Mouse (Mus musculus) forebrain, embryonic 14.5 days (tissue): ENCODE results near the gene Errfi1. TPM values are rescaled to one million over a fixed set of nuclear protein-coding genes. Genes with fewer than 3 reads are reported as not detected.

Experiments used
- ATAC-seq: fragments of 200-750 bp; cut with Nextera tagmentation; 2 replicates; pipeline ENCODE4 v1.8.0; 2017; ENCODE audit warnings: mild to moderate bottlenecking, moderate library complexity
- DNase-seq: peaks from one replicate; pipeline ENCODE4 v3.0.0-alpha.2; 2015; ENCODE audit warnings: low spot score
- H3K27ac ChIP-seq: fragments of 300-500 bp; sonication (generic); 2 replicates; pipeline ENCODE4 v1.5.1; 2014; ENCODE audit warnings: low read depth, mild to moderate bottlenecking, control low read depth, low read length, moderate library complexity
- H3K27me3 ChIP-seq: fragments of 300-500 bp; sonication (generic); replicated peaks from 2 replicates; pipeline ENCODE4 v1.6.1; 2014; ENCODE audit warnings: low read length, control low read depth, mixed read lengths; ENCODE audit not compliant: control insufficient read depth, insufficient read depth
- H3K36me3 ChIP-seq: fragments of 300-500 bp; sonication (generic); 2 replicates; pipeline ENCODE4 v1.6.1; 2014; ENCODE audit warnings: low read length, control low read depth; ENCODE audit not compliant: control insufficient read depth, insufficient read depth
- H3K4me1 ChIP-seq: fragments of 300-500 bp; sonication (generic); 2 replicates; pipeline ENCODE4 v1.6.1; 2014; ENCODE audit warnings: antibody characterized with exemption, low read length, control low read depth; ENCODE audit not compliant: control insufficient read depth, insufficient read depth
- H3K4me2 ChIP-seq: fragments of 300-500 bp; sonication (generic); 2 replicates; pipeline ENCODE4 v1.6.1; 2014; ENCODE audit warnings: mild to moderate bottlenecking, control low read depth, low read length
- H3K4me3 ChIP-seq: fragments of 300-500 bp; sonication (generic); 2 replicates; pipeline ENCODE4 v1.5.1; 2014; ENCODE audit warnings: low read depth, low read length, control low read depth
- H3K9ac ChIP-seq: fragments of 300-500 bp; sonication (generic); 2 replicates; pipeline ENCODE4 v1.6.1; 2014; ENCODE audit warnings: mild to moderate bottlenecking, low read length, control low read depth, moderate library complexity
- H3K9me3 ChIP-seq: fragments of 300-500 bp; sonication (generic); replicated peaks from 2 replicates; pipeline ENCODE4 v1.6.1; 2016; ENCODE audit warnings: low read length, control low read depth, mixed read lengths; ENCODE audit not compliant: control insufficient read depth
- WGBS: fragments of 180-500 bp; shearing (Covaris S2); extraction: QIAGEN DNeasy Blood & Tissue Kit; methylation state at CpG from one replicate; pipeline ENCODE4 v1.1.7; 2014; 5-methylcytosine and 5-hydroxymethylcytosine counted together
- polyA plus RNA-seq: library from polyadenylated mRNA; unstranded; fragments of >200 nt; fragmentation: Nextera tagmentation; extraction: Ambion mirVana; gene quantifications from 2 replicates; pipeline ENCODE4 v1.2.1, GENCODE M21; 2014

Gene Errfi1
- polyA plus RNA-seq, 1 experiment from 2014 or later = 17.4 TPM

DNA sequence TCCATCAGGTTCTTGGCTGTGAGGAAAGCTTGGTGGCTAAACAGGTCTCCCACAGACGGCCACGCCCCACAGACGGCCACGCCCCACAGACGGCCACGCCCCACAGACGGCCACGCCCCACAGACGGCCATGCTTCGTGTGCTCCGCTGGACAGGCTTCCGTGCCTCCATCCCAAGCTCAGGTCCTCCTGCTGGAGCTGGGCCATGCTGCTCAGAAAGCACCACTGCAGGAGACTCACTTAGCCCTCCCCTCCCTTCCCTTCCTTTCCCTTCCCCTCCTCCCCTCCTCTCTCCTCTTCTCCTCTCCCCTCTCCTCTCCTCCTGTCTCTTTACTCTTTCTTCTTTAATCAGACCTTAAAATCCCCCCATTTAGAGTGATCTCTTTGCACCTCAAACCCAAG, 16.8 kb upstream of the Errfi1 start:
- Histone ChIP-seq H3K4me1 (no peaks in the 10 kb centered on the region), H3K36me3 (no peaks in the 10 kb centered on the region), H3K9me3 (no peaks in the 10 kb centered on the region), H3K27me3 (no peaks in the 10 kb centered on the region), H3K4me2 (no peak overlapping the region), H3K9ac (no peak overlapping the region), H3K4me3 (no peak overlapping the region), H3K27ac (no peak overlapping the region)
- WGBS = 93% methylated on average over 12 of the region's 12 CpGs
- DNase-seq = no peak
- ATAC-seq = no peak

GRCm38 (mm10) chr4:150837458-150837857, 16.3 kb upstream of the Errfi1 start:
- H3K4me2 ChIP-seq = no peak overlapping the region
- no peak overlapping the region for H3K9ac ChIP-seq
- H3K27ac ChIP-seq = no peak overlapping the region
- 89% methylated on average over 6 of the region's 6 CpGs for WGBS
- H3K36me3 ChIP-seq = no peaks in the 10 kb centered on the region
- no peak overlapping the region for H3K4me3 ChIP-seq
- no peaks in the 10 kb centered on the region for H3K9me3 ChIP-seq
- H3K4me1 ChIP-seq = no peaks in the 10 kb centered on the region
- DNase-seq = no peak
- no peak for ATAC-seq
- no peaks in the 10 kb centered on the region for H3K27me3 ChIP-seq

DNA sequence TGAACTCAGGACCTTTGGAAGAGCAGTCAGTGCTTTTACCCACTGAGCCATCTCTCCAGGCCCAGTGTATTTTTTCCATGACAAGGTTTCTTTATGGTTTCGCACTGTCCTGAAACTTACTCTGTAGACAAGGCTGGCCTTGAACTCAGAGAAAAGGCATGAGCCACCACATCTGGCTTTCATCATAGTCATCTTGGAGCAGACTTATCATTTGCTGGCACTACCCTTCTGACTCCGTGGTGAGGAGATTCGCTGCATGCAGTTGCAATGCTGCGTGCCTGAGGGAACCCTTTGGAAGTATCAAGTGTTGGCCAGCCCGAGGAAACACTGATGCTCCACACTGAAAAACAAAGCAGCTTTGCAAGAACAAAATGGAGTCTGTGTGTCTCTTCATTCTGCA, 11.7 kb upstream of the Errfi1 start:
- Histone ChIP-seq H3K9me3 (no peaks in the 10 kb centered on the region), H3K36me3 (no peaks in the 10 kb centered on the region), H3K27me3 (no peaks in the 10 kb centered on the region), H3K4me3 (no peak overlapping the region), H3K4me1 (no peaks in the 10 kb centered on the region; the same call in 1 of the 2 replicates), H3K9ac (no peak overlapping the region), H3K4me2 (no peak overlapping the region), H3K27ac (no peak overlapping the region)
- WGBS = 92% methylated on average over 5 of the region's 5 CpGs
- ATAC-seq (no peak), DNase-seq (no peak)

DNA sequence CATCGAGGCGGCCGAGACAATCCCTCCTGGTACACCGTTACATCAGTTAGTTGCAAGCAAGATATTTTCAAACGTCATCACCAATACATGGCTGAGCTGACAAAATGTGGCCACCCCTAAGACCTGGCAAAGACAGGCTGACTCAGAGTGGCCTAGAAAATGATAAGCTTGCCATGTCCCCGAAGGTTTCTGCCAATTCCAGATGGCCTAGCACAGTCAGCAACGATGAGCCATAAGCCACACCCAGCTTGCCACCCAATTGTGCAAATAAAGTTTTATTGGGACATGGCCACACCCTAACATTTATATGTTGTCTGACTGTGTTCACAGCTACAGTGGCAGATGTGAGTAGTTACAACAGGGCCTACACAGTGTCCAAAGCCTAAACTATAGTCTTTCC, 10.5 kb upstream of the Errfi1 start:
- Histone ChIP-seq H3K9ac (no peak overlapping the region), H3K4me1 (no peaks in the 10 kb centered on the region; the same call in 1 of the 2 replicates), H3K36me3 (no peaks in the 10 kb centered on the region), H3K27ac (no peak overlapping the region), H3K9me3 (no peaks in the 10 kb centered on the region), H3K4me2 (no peak overlapping the region), H3K4me3 (no peak overlapping the region), H3K27me3 (no peaks in the 10 kb centered on the region)
- ATAC-seq (no peak), DNase-seq (no peak)
- 91% methylated on average over 7 of the region's 7 CpGs for WGBS

DNA sequence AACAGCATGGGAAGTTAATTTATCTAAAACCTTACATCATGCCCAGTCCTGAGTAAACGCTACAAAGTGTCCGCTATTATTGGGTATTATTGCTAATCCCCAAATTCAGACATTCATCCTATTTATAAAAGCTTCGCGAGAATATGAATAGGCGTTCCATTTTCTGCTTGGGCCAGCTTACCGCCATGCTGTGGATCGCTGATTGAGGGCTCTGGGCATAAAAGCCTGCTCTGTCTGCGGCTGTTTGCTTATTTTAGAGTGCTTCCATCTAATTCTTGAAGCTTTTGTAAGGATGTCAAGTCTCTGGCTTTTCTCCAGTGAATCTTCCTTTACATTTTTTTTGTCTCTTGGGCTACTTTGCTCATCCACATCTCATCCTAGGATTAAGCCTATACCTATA, 7.4 kb upstream of the Errfi1 start:
- WGBS = 17% methylated on average over 8 of the region's 8 CpGs
- no peaks in the 10 kb centered on the region for H3K36me3 ChIP-seq
- no peaks in the 10 kb centered on the region for H3K27me3 ChIP-seq
- DNase-seq (peak; percentile 17), ATAC-seq (no peak)
- H3K27ac ChIP-seq = no peak overlapping the region
- H3K4me1 ChIP-seq = no peaks in the 10 kb centered on the region; the same call in 1 of the 2 replicates
- no peaks in the 10 kb centered on the region for H3K9me3 ChIP-seq
- no peak overlapping the region for H3K4me2 ChIP-seq
- H3K4me3 ChIP-seq = no peak overlapping the region
- H3K9ac ChIP-seq = no peak overlapping the region

GRCm38 (mm10) chr4:150849964-150850363, 3.8 kb upstream of the Errfi1 start:
- DNase-seq (peak; percentile 35), ATAC-seq (no peak)
- Histone ChIP-seq H3K4me3 (no peak overlapping the region), H3K4me2 (no peak overlapping the region), H3K4me1 (peaks cover 4% of the 10 kb centered on the region), H3K9ac (no peak overlapping the region), H3K27me3 (no peaks in the 10 kb centered on the region), H3K9me3 (no peaks in the 10 kb centered on the region), H3K36me3 (no peaks in the 10 kb centered on the region), H3K27ac (no peak overlapping the region)
- 61% methylated on average over 10 of the region's 10 CpGs for WGBS

GRCm38 (mm10) chr4:150850893-150851292, 2.8 kb upstream of the Errfi1 start:
- Histone ChIP-seq H3K36me3 (no peaks in the 10 kb centered on the region), H3K27me3 (no peaks in the 10 kb centered on the region), H3K4me1 (peaks cover 4% of the 10 kb centered on the region), H3K4me3 (no peak overlapping the region), H3K9ac (no peak overlapping the region), H3K27ac (no peak overlapping the region), H3K4me2 (no peak overlapping the region), H3K9me3 (no peaks in the 10 kb centered on the region)
- WGBS = 91% methylated on average over 4 of the region's 4 CpGs
- ATAC-seq (no peak), DNase-seq (no peak)

GRCm38 (mm10) chr4:150852045-150852444, 1.7 kb upstream of the Errfi1 start:
- no peaks in the 10 kb centered on the region for H3K9me3 ChIP-seq
- no peaks in the 10 kb centered on the region for H3K36me3 ChIP-seq
- H3K4me1 ChIP-seq = peaks cover 4% of the 10 kb centered on the region; the same call in 1 of the 2 replicates
- H3K27ac ChIP-seq = no peak overlapping the region
- no peak overlapping the region for H3K4me2 ChIP-seq
- no peaks in the 10 kb centered on the region for H3K27me3 ChIP-seq
- no peak overlapping the region for H3K9ac ChIP-seq
- no peak overlapping the region for H3K4me3 ChIP-seq
- ATAC-seq (no peak), DNase-seq (no peak)
- WGBS = 52% methylated on average over 8 of the region's 8 CpGs

DNA sequence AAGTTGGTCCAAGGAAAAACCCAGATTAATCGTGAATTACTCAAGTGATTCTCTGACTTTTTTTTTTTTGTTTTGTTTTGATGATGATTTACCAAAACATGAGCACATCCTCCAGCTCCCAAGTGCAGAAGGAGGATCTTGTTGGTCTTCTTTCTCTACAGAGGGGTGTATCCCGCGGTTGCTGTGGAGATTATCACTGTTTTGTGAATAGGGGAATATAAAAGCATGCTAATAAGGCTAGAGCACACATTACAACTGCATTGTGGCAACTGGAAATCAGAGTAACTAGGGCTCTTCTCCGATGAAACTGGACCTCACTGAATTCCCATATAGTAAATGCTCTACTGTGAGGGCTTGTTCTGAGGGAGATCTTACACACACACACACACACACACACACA, 1.2 kb upstream of the Errfi1 start:
- Histone ChIP-seq H3K4me2 (no peak overlapping the region), H3K9ac (no peak overlapping the region), H3K27ac (no peak overlapping the region), H3K27me3 (no peaks in the 10 kb centered on the region), H3K4me1 (peaks cover 4% of the 10 kb centered on the region; the same call in 1 of the 2 replicates), H3K4me3 (no peak overlapping the region), H3K9me3 (no peaks in the 10 kb centered on the region), H3K36me3 (no peaks in the 10 kb centered on the region)
- 59% methylated on average over 4 of the region's 4 CpGs for WGBS
- no peak for DNase-seq
- ATAC-seq = no peak
